Mouse (Mus musculus): Measurements from ENCODE around the gene Mospd3. TPM values are rescaled to one million over a fixed set of nuclear protein-coding genes. Genes with fewer than 3 reads are reported as not detected.
A peak's percentile ranks its signal among the peaks of the same experiment; 100 is the strongest.
"Not testable (repeated sequence)": the region's sequence is repeated elsewhere in the genome, so short reads cannot be mapped to it uniquely, and the experiment has no call there.

Mospd3 gene
- polyA plus RNA-seq, 1 experiment from 2014 or later = 16.0 TPM

DNA sequence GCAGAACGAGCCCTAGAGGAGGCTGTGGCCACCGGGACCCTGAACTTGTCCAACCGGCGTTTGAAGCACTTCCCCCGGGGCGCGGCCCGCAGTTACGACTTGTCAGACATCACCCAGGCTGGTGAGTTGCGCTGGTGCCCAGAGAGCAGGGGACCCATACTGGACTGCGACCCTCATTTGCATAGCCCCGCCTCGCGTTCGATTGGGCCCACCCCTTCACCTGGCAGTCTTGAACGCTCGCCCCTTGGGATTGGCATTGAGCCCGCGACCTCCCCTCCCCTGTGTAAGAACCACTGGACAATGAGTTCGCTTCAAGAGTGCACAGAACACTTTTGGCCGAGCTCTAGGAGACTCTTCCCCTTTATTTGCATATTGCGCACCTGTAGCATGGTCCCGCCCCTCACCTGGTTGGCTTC is 28.5 kb upstream of the Mospd3 start:
- Histone ChIP-seq H3K9ac (ENCODE audit: low read depth, low read length) (peak overlapping the region; percentile 93), H3K4me1 (ENCODE audit: control insufficient read depth, insufficient read depth, low read length) (peaks cover 24% of the 10 kb centered on the region), H3K36me3 (ENCODE audit: control insufficient read depth, insufficient read depth, low read length) (peaks cover 7% of the 10 kb centered on the region; the same call in 1 of the 2 replicates), H3K4me2 (peak overlapping the region; percentile 93), H3K9me3 (replicated peaks; ENCODE audit: control insufficient read depth, low read length) (no peaks in the 10 kb centered on the region), H3K27me3 (ENCODE audit: control insufficient read depth, insufficient read depth, low read length) (no peaks in the 10 kb centered on the region), H3K4me3 (ENCODE audit: low read depth, low read length) (peak overlapping the region; percentile 94), H3K27ac (ENCODE audit: low read depth, low read length) (peak overlapping the region; percentile 95)
- under 1% methylated on average over 23 of the region's 23 CpGs for WGBS (ENCODE audit: insufficient replicate concordance)
- peak; percentile 35 for ATAC-seq (replicated peaks; ENCODE audit: insufficient number of reproducible peaks, low FRiP score, low TSS enrichment)

DNA sequence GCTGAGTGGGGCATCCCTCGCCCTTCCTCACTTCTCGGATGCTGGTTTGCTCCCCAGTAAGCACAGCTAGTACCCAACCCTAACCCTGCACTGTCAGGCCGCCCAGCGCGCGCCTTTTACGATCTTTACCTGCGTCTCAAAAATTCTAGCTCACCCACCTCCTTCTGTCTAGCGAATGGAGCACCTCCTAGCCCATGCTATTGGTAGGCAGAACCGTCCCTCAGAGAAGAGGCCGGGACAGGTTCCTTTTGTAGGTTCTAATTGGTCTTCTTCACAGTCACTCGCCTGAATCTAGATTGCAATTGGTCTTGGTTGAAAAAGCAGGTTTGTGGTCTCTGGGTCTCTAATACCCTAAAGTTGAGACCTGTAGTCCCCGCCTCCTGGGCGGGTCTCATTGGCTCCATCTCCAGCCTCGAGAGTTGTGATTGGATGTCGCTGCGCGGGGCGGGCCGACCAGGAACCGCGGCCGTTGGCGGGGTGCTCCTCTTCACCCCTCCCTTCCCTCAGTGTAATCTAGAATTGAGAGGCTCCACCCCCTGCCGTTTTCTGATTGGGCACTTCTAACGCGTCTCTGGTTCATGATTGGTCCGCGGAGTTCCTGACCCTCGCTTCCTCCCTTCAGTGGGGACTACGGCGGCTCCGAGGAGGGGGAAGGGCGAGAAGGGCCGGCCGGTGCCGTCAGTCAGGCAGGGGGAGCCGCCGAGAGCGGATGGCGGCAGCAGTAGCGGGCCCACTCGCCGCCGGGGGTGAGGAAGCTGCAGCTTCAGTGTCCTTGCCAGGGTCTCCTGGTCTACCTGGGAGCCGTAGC is 27.8 kb upstream of the Mospd3 start, which contains the start of the genes Fbxo24, Lrch4 and Gm20605:
Fbxo24 (minus strand) TSS at position 505 of the 808 bp plus-strand sequence.
Lrch4 (plus strand) TSS at position 624 of the 808 bp plus-strand sequence.
Gm20605 (plus strand) TSS at position 678 of the 808 bp plus-strand sequence.
- peak within 1 kb of the TSS; percentile 93 for H3K4me2 ChIP-seq
- H3K9ac ChIP-seq (ENCODE audit: low read depth, low read length) = peak within 1 kb of the TSS; percentile 93
- H3K27ac ChIP-seq (ENCODE audit: low read depth, low read length) = peak within 1 kb of the TSS; percentile 95
- H3K27me3 ChIP-seq (ENCODE audit: control insufficient read depth, insufficient read depth, low read length) = no peaks in the 10 kb centered on the region
- WGBS (ENCODE audit: insufficient replicate concordance) = under 1% methylated on average over 44 of the region's 46 CpGs
- peak within 1 kb of the TSS; percentile 94 for H3K4me3 ChIP-seq (ENCODE audit: low read depth, low read length)
- H3K36me3 ChIP-seq (ENCODE audit: control insufficient read depth, insufficient read depth, low read length) = peaks cover 2% of the 10 kb centered on the region; the same call in 1 of the 2 replicates
- ATAC-seq (replicated peaks; ENCODE audit: insufficient number of reproducible peaks, low FRiP score, low TSS enrichment) = peak; percentile 97
- H3K4me1 ChIP-seq (ENCODE audit: control insufficient read depth, insufficient read depth, low read length) = peaks cover 24% of the 10 kb centered on the region
- H3K9me3 ChIP-seq (replicated peaks; ENCODE audit: control insufficient read depth, low read length) = no peaks in the 10 kb centered on the region

GRCm38 (mm10) chr5:137627991-137628390 is 27.1 kb upstream of the Mospd3 start:
- no peaks in the 10 kb centered on the region for H3K36me3 ChIP-seq (ENCODE audit: control insufficient read depth, insufficient read depth, low read length)
- no peaks in the 10 kb centered on the region for H3K9me3 ChIP-seq (replicated peaks; ENCODE audit: control insufficient read depth, low read length)
- peak overlapping the region; percentile 71 for H3K9ac ChIP-seq (ENCODE audit: low read depth, low read length)
- peak overlapping the region; percentile 94 for H3K4me3 ChIP-seq (ENCODE audit: low read depth, low read length)
- no peak for ATAC-seq (replicated peaks; ENCODE audit: insufficient number of reproducible peaks, low FRiP score, low TSS enrichment)
- H3K4me1 ChIP-seq (ENCODE audit: control insufficient read depth, insufficient read depth, low read length) = peaks cover 24% of the 10 kb centered on the region
- 2% methylated on average over 9 of the region's 9 CpGs for WGBS (ENCODE audit: insufficient replicate concordance)
- H3K4me2 ChIP-seq = peak overlapping the region; percentile 83
- H3K27me3 ChIP-seq (ENCODE audit: control insufficient read depth, insufficient read depth, low read length) = no peaks in the 10 kb centered on the region
- peak overlapping the region; percentile 63 for H3K27ac ChIP-seq (ENCODE audit: low read depth, low read length)

DNA sequence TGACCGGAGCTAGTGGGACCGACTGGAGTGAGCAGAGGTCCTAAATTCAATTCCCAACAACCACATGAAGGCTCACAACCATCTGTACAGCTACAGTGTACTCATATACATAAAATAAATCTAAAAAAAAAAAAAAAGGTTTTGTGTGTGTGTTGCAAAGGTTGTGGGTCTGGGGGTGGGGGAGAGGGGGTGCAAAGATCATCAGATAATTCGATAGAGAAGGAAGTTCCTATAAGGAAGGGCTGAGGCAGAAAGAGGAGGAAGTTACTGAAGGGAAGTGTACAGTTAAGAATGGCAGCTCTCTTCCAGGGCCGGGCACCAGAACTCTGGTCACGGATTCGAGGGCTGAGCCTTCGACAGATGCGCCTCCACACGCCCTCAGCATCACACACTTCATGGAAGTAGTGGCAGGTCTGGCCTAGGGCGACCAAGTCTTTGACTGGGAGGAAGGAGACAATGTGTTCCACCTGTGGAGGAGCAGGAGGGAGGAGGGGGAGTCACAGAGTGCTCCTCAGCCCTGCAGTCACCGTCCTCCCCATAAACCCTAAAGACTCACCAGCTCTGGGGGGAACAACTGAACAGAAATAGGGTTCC is 23.2 kb upstream of the Mospd3 start:
- Histone ChIP-seq H3K36me3 (ENCODE audit: control insufficient read depth, insufficient read depth, low read length) (no peaks in the 10 kb centered on the region), H3K9me3 (replicated peaks; ENCODE audit: control insufficient read depth, low read length) (no peaks in the 10 kb centered on the region), H3K4me2 (no peak overlapping the region), H3K9ac (ENCODE audit: low read depth, low read length) (no peak overlapping the region), H3K27ac (ENCODE audit: low read depth, low read length) (no peak overlapping the region), H3K4me3 (ENCODE audit: low read depth, low read length) (no peak overlapping the region), H3K4me1 (ENCODE audit: control insufficient read depth, insufficient read depth, low read length) (peaks cover 3% of the 10 kb centered on the region), H3K27me3 (ENCODE audit: control insufficient read depth, insufficient read depth, low read length) (no peaks in the 10 kb centered on the region)
- no peak for ATAC-seq (replicated peaks; ENCODE audit: insufficient number of reproducible peaks, low FRiP score, low TSS enrichment)
- WGBS (ENCODE audit: insufficient replicate concordance) = 77% methylated on average over 11 of the region's 11 CpGs

- H3K4me2 ChIP-seq = no peak overlapping the region
- no peak overlapping the region for H3K4me3 ChIP-seq (ENCODE audit: low read depth, low read length)
- no peak for ATAC-seq (replicated peaks; ENCODE audit: insufficient number of reproducible peaks, low FRiP score, low TSS enrichment)
- no peak overlapping the region for H3K9ac ChIP-seq (ENCODE audit: low read depth, low read length)
- H3K4me1 ChIP-seq (ENCODE audit: control insufficient read depth, insufficient read depth, low read length) = peaks cover 19% of the 10 kb centered on the region
- WGBS (ENCODE audit: insufficient replicate concordance) = 86% methylated on average over 7 of the region's 7 CpGs
- H3K36me3 ChIP-seq (ENCODE audit: control insufficient read depth, insufficient read depth, low read length) = no peaks in the 10 kb centered on the region
- H3K27me3 ChIP-seq (ENCODE audit: control insufficient read depth, insufficient read depth, low read length) = 0 out of 2 replicates have a peak, but pooled peaks cover 2% of the 10 kb centered on the region
- no peaks in the 10 kb centered on the region for H3K9me3 ChIP-seq (replicated peaks; ENCODE audit: control insufficient read depth, low read length)
- no peak overlapping the region for H3K27ac ChIP-seq (ENCODE audit: low read depth, low read length)
Measured at GRCm38 (mm10) chr5:137615347-137615746, 14.5 kb upstream of the Mospd3 start.

DNA sequence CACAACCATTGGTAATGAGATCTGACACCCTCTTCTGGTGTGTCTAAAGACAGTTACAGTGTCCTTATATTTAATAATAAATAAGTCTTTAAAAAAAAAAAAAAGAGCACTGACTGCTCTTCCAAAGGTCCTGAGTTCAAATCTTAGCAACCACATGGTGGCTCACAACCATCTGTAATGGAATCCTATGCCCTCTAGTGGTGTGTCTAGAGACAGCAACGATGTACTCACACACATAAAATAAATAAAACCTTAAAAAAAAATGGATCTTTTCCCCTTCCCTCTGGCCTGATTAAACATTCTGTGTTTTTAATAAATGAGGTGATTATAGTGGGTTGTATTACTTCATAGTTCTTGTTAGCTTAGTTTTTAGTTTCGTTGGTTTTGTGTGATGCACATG is 14.1 kb upstream of the Mospd3 start:
- H3K27ac ChIP-seq (ENCODE audit: low read depth, low read length); H3K9ac ChIP-seq (ENCODE audit: low read depth, low read length); H3K4me2 ChIP-seq; ATAC-seq (replicated peaks; ENCODE audit: insufficient number of reproducible peaks, low FRiP score, low TSS enrichment); H3K36me3 ChIP-seq (ENCODE audit: control insufficient read depth, insufficient read depth, low read length); H3K27me3 ChIP-seq (ENCODE audit: control insufficient read depth, insufficient read depth, low read length); H3K4me3 ChIP-seq (ENCODE audit: low read depth, low read length); H3K9me3 ChIP-seq (replicated peaks; ENCODE audit: control insufficient read depth, low read length): not testable (repeated sequence)
- 89% methylated on average over 2 of the region's 2 CpGs for WGBS (ENCODE audit: insufficient replicate concordance)
- peaks cover 23% of the 10 kb centered on the region for H3K4me1 ChIP-seq (ENCODE audit: control insufficient read depth, insufficient read depth, low read length)

DNA sequence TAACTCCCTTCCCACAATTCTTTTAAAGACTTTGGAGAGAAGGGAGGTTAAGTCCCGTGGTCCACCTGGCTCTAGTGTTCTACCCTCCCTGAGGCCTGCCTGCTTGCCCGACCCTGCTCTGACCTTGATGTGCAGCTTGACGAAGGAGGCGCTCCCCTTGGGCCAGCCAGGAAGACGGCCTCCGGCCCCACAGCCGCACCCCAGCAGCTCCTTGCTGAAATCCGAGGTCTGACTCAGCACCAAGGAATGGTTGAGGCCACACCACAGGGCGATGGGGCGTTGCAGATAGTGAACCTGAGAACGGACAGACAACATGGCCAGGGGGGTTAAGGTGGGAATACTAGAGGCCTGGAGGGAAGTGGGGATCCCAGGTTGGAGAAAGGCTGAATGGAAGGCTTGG is 12.7 kb upstream of the Mospd3 start, which contains the start of gene Pcolce:
Pcolce (minus strand) TSS at position 235 of the 400 bp plus-strand sequence.
- H3K9ac ChIP-seq (ENCODE audit: low read depth, low read length) = peak within 1 kb of the TSS; percentile 8; the same call in 1 of the 2 replicates
- no peak within 1 kb of the TSS for H3K27ac ChIP-seq (ENCODE audit: low read depth, low read length)
- no peaks in the 10 kb centered on the region for H3K9me3 ChIP-seq (replicated peaks; ENCODE audit: control insufficient read depth, low read length)
- H3K4me3 ChIP-seq (ENCODE audit: low read depth, low read length) = no peak within 1 kb of the TSS
- H3K4me2 ChIP-seq = no peak within 1 kb of the TSS
- peaks cover 34% of the 10 kb centered on the region for H3K4me1 ChIP-seq (ENCODE audit: control insufficient read depth, insufficient read depth, low read length)
- no peak for ATAC-seq (replicated peaks; ENCODE audit: insufficient number of reproducible peaks, low FRiP score, low TSS enrichment)
- 0 out of 2 replicates have a peak, but pooled peaks cover 2% of the 10 kb centered on the region for H3K27me3 ChIP-seq (ENCODE audit: control insufficient read depth, insufficient read depth, low read length)
- WGBS (ENCODE audit: insufficient replicate concordance) = 30% methylated on average over 11 of the region's 11 CpGs
- H3K36me3 ChIP-seq (ENCODE audit: control insufficient read depth, insufficient read depth, low read length) = no peaks in the 10 kb centered on the region

DNA sequence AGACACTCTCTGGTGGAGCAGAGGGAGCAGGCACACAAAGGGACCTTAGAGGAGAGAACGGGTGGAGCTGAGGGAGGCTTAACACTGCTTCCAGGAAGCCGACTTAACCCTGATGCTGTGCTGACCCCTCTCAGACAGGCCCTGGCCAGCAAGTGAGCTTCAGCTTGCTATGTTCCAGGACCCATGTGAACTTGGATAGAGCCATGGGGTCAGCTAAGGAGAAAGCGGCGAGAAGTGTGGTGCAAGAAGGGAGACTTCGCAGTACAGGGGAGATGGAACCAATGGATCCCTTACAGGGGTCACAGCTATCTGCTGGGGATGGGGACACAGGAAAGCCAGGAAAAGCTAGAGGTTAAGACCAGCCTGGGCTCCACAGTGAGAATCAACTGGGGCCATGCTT is 12.2 kb upstream of the Mospd3 start:
- Histone ChIP-seq H3K27me3 (ENCODE audit: control insufficient read depth, insufficient read depth, low read length) (0 out of 2 replicates have a peak, but pooled peaks cover 2% of the 10 kb centered on the region), H3K4me1 (ENCODE audit: control insufficient read depth, insufficient read depth, low read length) (peaks cover 39% of the 10 kb centered on the region), H3K27ac (ENCODE audit: low read depth, low read length) (no peak overlapping the region), H3K9me3 (replicated peaks; ENCODE audit: control insufficient read depth, low read length) (no peaks in the 10 kb centered on the region), H3K36me3 (ENCODE audit: control insufficient read depth, insufficient read depth, low read length) (no peaks in the 10 kb centered on the region), H3K9ac (ENCODE audit: low read depth, low read length) (no peak overlapping the region), H3K4me2 (no peak overlapping the region), H3K4me3 (ENCODE audit: low read depth, low read length) (no peak overlapping the region)
- no peak for ATAC-seq (replicated peaks; ENCODE audit: insufficient number of reproducible peaks, low FRiP score, low TSS enrichment)
- 67% methylated on average over 5 of the region's 5 CpGs for WGBS (ENCODE audit: insufficient replicate concordance)

Data from heart, embryonic 11.5 days (tissue).